ENCODE assay signal across 8 mouse cellular contexts in genomic region chr3:98312867-98313266, GRCm38 (mm10). TPM values are rescaled to one million over a fixed set of nuclear protein-coding genes. Genes with fewer than 3 reads are reported as not detected.
DNase-seq lines count a peak whose midpoint lies in the region; ATAC-seq and TF ChIP-seq lines count a peak whose summit lies in the region.

No protein-coding gene starts in this region.

- intact Hi-C loops in heart, postnatal 36 days (cut with DNase I): loop anchor here (1.0 to 5.0 kb wide), 3 partner anchors 87 to 386 kb away; no protein-coding TSS in a partner anchor

- ATAC-seq in embryonic facial prominence, embryonic 13.5 days (ENCODE audit: insufficient number of reproducible peaks, insufficient read depth, low FRiP score, low TSS enrichment, low read depth): 0 out of 2 replicates have a peak, but pooled peaks have one; percentile 12
- no peak for ATAC-seq in monocyte, adult 5-6 weeks (replicated peaks; ENCODE audit: insufficient number of reproducible peaks, low FRiP score, low TSS enrichment, poor library complexity, severe bottlenecking)

- peaks cover 2% of the 10 kb centered on the region for H3K9me3 ChIP-seq in CH12.LX (replicated peaks; ENCODE audit: low read length)
- H3K9me3 ChIP-seq in embryonic facial prominence, embryonic 13.5 days: no peaks in the 10 kb centered on the region

- peaks cover 46 to 55% of the 10 kb centered on the region in 2 experiments for H3K36me3 ChIP-seq in CH12.LX (replicated peaks in 1 of 2; ENCODE audit: control insufficient read depth in 1 of 2, insufficient read depth in 1 of 2, low read length in 1 of 2)
- peaks cover 28% of the 10 kb centered on the region for H3K36me3 ChIP-seq in embryonic facial prominence, embryonic 13.5 days

- TF ChIP-seq EP300 in CH12.LX (IDR thresholded peaks at IDR 0.05; ENCODE audit: low read length): no peak

- peak; percentile 15 to 65; a peak in 2 of 4 replicates for TF ChIP-seq CTCF in CH12.LX (conservative IDR thresholded peaks at IDR 0.05 in 1 of 2, IDR thresholded peaks at IDR 0.05 in 1 of 2; ENCODE audit: low read depth in 2 of 2, low read length in 2 of 2)

- H3K27ac ChIP-seq in CH12.LX (ENCODE audit: insufficient read depth, low read depth): no peak overlapping the region
- no peak overlapping the region for H3K27ac ChIP-seq in embryonic facial prominence, embryonic 13.5 days

- H3K4me2 ChIP-seq in CH12.LX (ENCODE audit: insufficient read depth, low read depth, poor library complexity, severe bottlenecking): no peak overlapping the region
- H3K4me2 ChIP-seq in embryonic facial prominence, embryonic 13.5 days: no peak overlapping the region

- in situ Hi-C loops in CH12.LX (cut with MboI; ENCODE audit: low pct_ligation_motif_present, low pct_unique_long_range_greater_than_20kb, low sequenced_read_pairs): no loop called here

- H3K9ac ChIP-seq in CH12.LX (ENCODE audit: insufficient read depth, low read depth): no peak overlapping the region
- H3K9ac ChIP-seq in embryonic facial prominence, embryonic 13.5 days: no peak overlapping the region

- no peak for TF ChIP-seq POLR2A in CH12.LX (IDR thresholded peaks at IDR 0.05; ENCODE audit: low read depth, low read length)

- peak; percentile 49 for TF ChIP-seq RAD21 in CH12.LX (IDR thresholded peaks at IDR 0.05; ENCODE audit: low read depth, low read length)

- dilution Hi-C loops in CH12.LX (cut with MboI; ENCODE audit: extremely low pct_ligation_motif_present, extremely low pct_unique_long_range_greater_than_20kb, low sequenced_read_pairs): no loop called here

- no peaks in the 10 kb centered on the region for H3K79me2 ChIP-seq in CH12.LX (replicated peaks; ENCODE audit: control insufficient read depth, extremely low read depth, insufficient read depth, poor library complexity, severe bottlenecking)

- 37% methylated on average over 7 of the region's 7 CpGs for WGBS in embryonic facial prominence, embryonic 13.5 days

- H3K4me3 ChIP-seq in CH12.LX (replicated peaks in 1 of 3; ENCODE audit: low read depth in 2 of 3, low read length in 2 of 3, poor library complexity in 1 of 3): no peak overlapping the region
- H3K4me3 ChIP-seq in embryonic facial prominence, embryonic 13.5 days: no peak overlapping the region

- DNase-seq in CH12.LX (ENCODE audit: extremely low read depth) (peak; percentile 44), adipocyte (ENCODE audit: low spot score) (peak; percentile 59)
- peak; percentile 44 to 66 for DNase-seq in heart, postnatal 36 days
- DNase-seq in kidney, postnatal 25 days: peak; percentile 55 to 67
- peak; percentile 50 for DNase-seq in lung, postnatal 36 days
- peak; percentile 43 for DNase-seq in retina, postnatal 7 days (ENCODE audit: low read depth, low spot score)

- no peaks in the 10 kb centered on the region for H3K27me3 ChIP-seq in CH12.LX (replicated peaks)
- no peaks in the 10 kb centered on the region for H3K27me3 ChIP-seq in embryonic facial prominence, embryonic 13.5 days

- no peaks in the 10 kb centered on the region for H3K4me1 ChIP-seq in CH12.LX (ENCODE audit: control insufficient read depth in 1 of 2, insufficient read depth in 2 of 2)
- H3K4me1 ChIP-seq in embryonic facial prominence, embryonic 13.5 days: peaks cover 13% of the 10 kb centered on the region

TF ChIP-seq in CH12.LX, 34 proteins besides CTCF, POLR2A, EP300 and RAD21:
- TF ChIP-seq SMC3 (IDR thresholded peaks at IDR 0.05; ENCODE audit: low read depth, low read length): peak; percentile 45
- TF ChIP-seq ZNF384 (IDR thresholded peaks at IDR 0.05; ENCODE audit: low read depth, low read length): no peak

RNA-seq across cellular contexts. Expression of gene Phgdh, which starts 26.9 kb away (rescaled TPM):
- total RNA-seq in CH12.LX (2012; rRNA removed) (500 and 631 TPM in 2 replicates), CH12.LX (2014; rRNA removed) (540 and 587 TPM in 2 replicates)
- 543 and 677 TPM in 2 replicates for polyA plus RNA-seq in CH12.LX (2012; ENCODE audit: insufficient read length, low read depth)
- polyA plus RNA-seq in embryonic facial prominence, embryonic 13.5 days (2015; fragmentation: Nextera tagmentation; extraction: Ambion mirVana): 229 and 256 TPM in 2 replicates
- total RNA-seq in heart, postnatal 36 days (2021): 1 to 10 TPM; 1.9 to 2.1 TPM
- 9.0 to 54.0 TPM (median 33.0 TPM) in 3 replicates for total RNA-seq in monocyte, adult 5-6 weeks (2017)

RNA-seq across cellular contexts. Expression of gene Hmgcs2, which starts 32.6 kb away (rescaled TPM):
- not detected in 2 replicates for total RNA-seq in CH12.LX (2012; rRNA removed)
- total RNA-seq in CH12.LX (2014; rRNA removed): not detected in 2 replicates
- polyA plus RNA-seq in CH12.LX (2012; ENCODE audit: insufficient read length, low read depth): not detected in 2 replicates
- 2.6 and 6.4 TPM in 2 replicates for polyA plus RNA-seq in embryonic facial prominence, embryonic 13.5 days (2015; fragmentation: Nextera tagmentation; extraction: Ambion mirVana)
- total RNA-seq in heart, postnatal 36 days (2021): 10 to 100 TPM; 26.0 to 27.1 TPM
- total RNA-seq in monocyte, adult 5-6 weeks (2017): not detected in 3 replicates

Comparison
In these comparisons a context has a peak if more than half of its experiments do, and no peak if none do; other contexts are left out.
1. RNA of gene Hmgcs2, which starts 32.6 kb away (total RNA-seq): 26.0 to 27.1 TPM in heart, postnatal 36 days; not detected in CH12.LX and not detected in monocyte, adult 5-6 weeks; every median in the first group is over 10 times any median in the second.
2. Peak in every context shown above with its lines, with median percentiles within 50 percentile points of each other: DNase-seq.